ENCODE assay signal across 15 mouse cellular contexts in the genomic region with DNA sequence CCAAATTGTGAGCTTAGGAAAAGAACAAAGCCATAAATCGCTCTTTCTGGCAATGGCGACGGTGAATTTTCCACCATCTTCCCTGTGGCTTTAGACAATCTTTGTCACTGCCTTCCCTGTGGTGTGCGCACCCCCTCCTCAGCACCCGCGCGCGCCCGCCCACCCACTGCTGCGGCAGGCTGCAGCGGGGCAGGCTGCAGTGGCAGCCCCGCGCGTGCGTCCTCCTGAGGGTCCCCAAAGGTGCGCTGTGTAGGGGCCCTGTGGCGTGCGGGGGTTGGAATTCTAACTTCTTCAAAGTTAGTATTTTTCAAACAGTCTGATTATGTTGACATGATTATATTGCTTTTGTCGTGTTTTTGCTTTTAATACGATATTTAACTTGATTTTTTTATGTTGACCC.
DNase-seq lines count a peak whose midpoint lies in the region; ATAC-seq lines count a peak whose summit lies in the region.
"Had no signal": no experiment of that assay in that cellular context is flagged by ENCODE, and none has a peak within 500 bp of the region (broad histone marks: within the 10 kb centered on the region; RNA-seq: fewer than 3 reads in every experiment).

No protein-coding gene starts in this region.

- no peak overlapping the region for H3K9ac ChIP-seq in heart, embryonic 13.5 days
- H3K9ac ChIP-seq in hindbrain, embryonic 15.5 days = no peak overlapping the region
- no peak overlapping the region for H3K9ac ChIP-seq in hindbrain, embryonic 13.5 days
- no peak overlapping the region for H3K9ac ChIP-seq in neural tube, embryonic 12.5 days
- H3K9ac ChIP-seq: intestine, embryonic 15.5 days; liver, embryonic 14.5 days had no signal

- H3K27ac ChIP-seq in heart, embryonic 13.5 days (replicated peaks) = no peak overlapping the region
- no peak overlapping the region for H3K27ac ChIP-seq in hindbrain, embryonic 15.5 days (replicated peaks)
- no peak overlapping the region for H3K27ac ChIP-seq in hindbrain, embryonic 13.5 days
- H3K27ac ChIP-seq in neural tube, embryonic 12.5 days = no peak overlapping the region
- H3K27ac ChIP-seq: intestine, embryonic 15.5 days; kidney, postnatal 0 days; layer of hippocampus, adult 2 months; liver, embryonic 14.5 days had no signal

- H3K9me3 ChIP-seq in heart, embryonic 13.5 days = no peaks in the 10 kb centered on the region
- no peaks in the 10 kb centered on the region for H3K9me3 ChIP-seq in hindbrain, embryonic 15.5 days
- no peaks in the 10 kb centered on the region for H3K9me3 ChIP-seq in hindbrain, embryonic 13.5 days
- H3K9me3 ChIP-seq in neural tube, embryonic 12.5 days = no peaks in the 10 kb centered on the region
- H3K9me3 ChIP-seq: G1E; intestine, embryonic 15.5 days had no signal

- intact Hi-C loops in heart, postnatal 25 days (cut with DNase I) = no loop called here

- H3K36me3 ChIP-seq in heart, embryonic 13.5 days = no peaks in the 10 kb centered on the region
- no peaks in the 10 kb centered on the region for H3K36me3 ChIP-seq in hindbrain, embryonic 15.5 days
- H3K36me3 ChIP-seq in hindbrain, embryonic 13.5 days = no peaks in the 10 kb centered on the region
- no peaks in the 10 kb centered on the region for H3K36me3 ChIP-seq in neural tube, embryonic 12.5 days
- H3K36me3 ChIP-seq: G1E; intestine, embryonic 15.5 days had no signal

- peak overlapping the region; percentile 24 for H3K4me3 ChIP-seq in heart, embryonic 13.5 days
- no peak overlapping the region for H3K4me3 ChIP-seq in hindbrain, embryonic 15.5 days
- H3K4me3 ChIP-seq in hindbrain, embryonic 13.5 days = no peak overlapping the region
- no peak overlapping the region for H3K4me3 ChIP-seq in neural tube, embryonic 12.5 days
- H3K4me3 ChIP-seq: intestine, embryonic 15.5 days; layer of hippocampus, adult 2 months had no signal

- H3K4me1 ChIP-seq in heart, embryonic 13.5 days = no peaks in the 10 kb centered on the region
- no peaks in the 10 kb centered on the region for H3K4me1 ChIP-seq in hindbrain, embryonic 15.5 days (replicated peaks)
- H3K4me1 ChIP-seq in hindbrain, embryonic 13.5 days (replicated peaks) = no peaks in the 10 kb centered on the region
- H3K4me1 ChIP-seq in neural tube, embryonic 12.5 days = no peaks in the 10 kb centered on the region
- H3K4me1 ChIP-seq: intestine, embryonic 15.5 days had no signal

- no peaks in the 10 kb centered on the region for H3K27me3 ChIP-seq in heart, embryonic 13.5 days (replicated peaks)
- no peaks in the 10 kb centered on the region for H3K27me3 ChIP-seq in hindbrain, embryonic 15.5 days
- no peaks in the 10 kb centered on the region for H3K27me3 ChIP-seq in hindbrain, embryonic 13.5 days
- no peaks in the 10 kb centered on the region for H3K27me3 ChIP-seq in neural tube, embryonic 12.5 days (replicated peaks)
- H3K27me3 ChIP-seq: intestine, embryonic 15.5 days had no signal

- 43% methylated on average over 20 of the region's 20 CpGs for WGBS in heart, embryonic 13.5 days
- WGBS in hindbrain, embryonic 15.5 days = 66% methylated on average over 20 of the region's 20 CpGs
- 67% methylated on average over 20 of the region's 20 CpGs for whole genome bisulfite sequencing in hindbrain, embryonic 13.5 days
- WGBS in neural tube, embryonic 12.5 days = 61% methylated on average over 20 of the region's 20 CpGs

- peak overlapping the region; percentile 56 for H3K4me2 ChIP-seq in heart, embryonic 13.5 days
- H3K4me2 ChIP-seq in hindbrain, embryonic 15.5 days = peak overlapping the region; percentile 31; the same call in 1 of the 2 replicates
- no peak overlapping the region for H3K4me2 ChIP-seq in hindbrain, embryonic 13.5 days
- peak overlapping the region; percentile 32; the same call in 1 of the 2 replicates for H3K4me2 ChIP-seq in neural tube, embryonic 12.5 days (replicated peaks)
- H3K4me2 ChIP-seq: intestine, embryonic 15.5 days had no signal

- DNase-seq in heart, postnatal 25 days (ENCODE audit: low spot score) = no peak
- DNase-seq in neural tube, embryonic 10.5 days (ENCODE audit: extremely low spot score, low spot score) = no peak
- no peak for DNase-seq in T-cell, adult 2 months (ENCODE audit: low spot score)
- DNase-seq: cerebellum, adult 9-11 months; thymus, postnatal 4 days had no signal

- no peak for ATAC-seq in heart, embryonic 13.5 days (ENCODE audit: extremely low read depth, insufficient number of reproducible peaks, low FRiP score, low TSS enrichment)
- no peak for ATAC-seq in hindbrain, embryonic 15.5 days (ENCODE audit: low FRiP score, low read depth)
- ATAC-seq in hindbrain, embryonic 13.5 days (ENCODE audit: low FRiP score) = no peak
- ATAC-seq in neural tube, embryonic 12.5 days (ENCODE audit: low FRiP score, low read depth) = no peak
- ATAC-seq: forebrain, embryonic 16.5 days; intestine, embryonic 15.5 days had no signal
